Mouse (Mus musculus): ENCODE results near the gene Afap1l2. TPM values are rescaled to one million over a fixed set of nuclear protein-coding genes. Genes with fewer than 3 reads are reported as not detected.

Afap1l2 gene
- polyA plus RNA-seq, 1 experiment from 2014 or later = 3.0 TPM

DNA sequence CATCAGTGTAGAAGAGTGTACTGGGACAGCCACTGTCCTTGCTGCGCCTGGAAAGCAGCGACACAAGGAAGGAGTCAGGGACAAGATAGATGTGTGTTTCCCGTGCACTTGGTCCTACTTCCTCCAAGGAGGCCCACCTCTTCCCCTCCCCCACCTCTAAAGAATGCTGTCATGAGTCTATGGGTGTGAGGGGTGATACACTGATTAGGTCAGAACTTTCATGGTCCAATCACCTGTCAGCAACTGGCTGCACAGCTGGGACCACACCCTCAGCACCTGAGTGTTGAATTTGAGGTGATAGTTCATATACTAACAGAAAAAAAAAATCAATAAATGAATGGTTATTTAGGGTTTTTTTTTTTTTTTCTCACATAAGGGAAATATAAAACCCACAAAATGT lies 4.0 kb upstream of the Afap1l2 start:
- Histone ChIP-seq H3K4me2 (ENCODE audit: low read depth, low read length) (no peak overlapping the region), H3K9me3 (replicated peaks; ENCODE audit: control insufficient read depth, low read length) (no peaks in the 10 kb centered on the region), H3K27me3 (ENCODE audit: control insufficient read depth, insufficient read depth, low read length) (peaks cover 18% of the 10 kb centered on the region), H3K36me3 (ENCODE audit: control insufficient read depth, insufficient read depth) (no peaks in the 10 kb centered on the region), H3K4me3 (ENCODE audit: low read length) (no peak overlapping the region), H3K4me1 (ENCODE audit: control insufficient read depth, insufficient read depth, low read length) (peaks cover 5% of the 10 kb centered on the region; the same call in 1 of the 2 replicates), H3K27ac (ENCODE audit: low read length) (no peak overlapping the region), H3K9ac (ENCODE audit: low read length) (no peak overlapping the region)
- 57% methylated on average over 3 of the region's 3 CpGs for WGBS
- ATAC-seq (replicated peaks; ENCODE audit: extremely low read depth, insufficient read depth, low FRiP score) = no peak

DNA sequence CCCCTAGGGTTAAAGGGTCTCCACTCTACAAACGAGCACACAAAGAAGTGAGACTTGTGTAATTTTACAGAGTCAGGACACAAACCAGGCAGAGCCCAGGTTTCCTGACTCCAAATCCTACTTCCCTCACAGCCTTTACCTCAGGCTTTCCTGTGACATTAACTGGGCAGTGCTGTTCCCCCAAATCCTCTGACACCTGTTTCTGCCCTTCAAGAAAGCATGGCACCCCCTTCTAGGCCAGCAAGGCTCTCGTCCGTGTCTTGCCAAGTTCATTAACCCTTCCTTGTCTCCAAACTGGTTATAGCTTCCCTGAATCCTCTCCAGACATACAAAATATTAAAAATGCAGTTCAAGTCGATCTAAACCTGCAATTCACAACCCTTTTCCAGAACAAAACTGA lies 2.0 kb upstream of the Afap1l2 start:
- H3K27me3 ChIP-seq (ENCODE audit: control insufficient read depth, insufficient read depth, low read length) = peaks cover 25% of the 10 kb centered on the region
- WGBS = 53% methylated on average over 4 of the region's 4 CpGs
- no peaks in the 10 kb centered on the region for H3K4me1 ChIP-seq (ENCODE audit: control insufficient read depth, insufficient read depth, low read length)
- no peak overlapping the region for H3K4me2 ChIP-seq (ENCODE audit: low read depth, low read length)
- ATAC-seq (replicated peaks; ENCODE audit: extremely low read depth, insufficient read depth, low FRiP score) = no peak
- H3K9ac ChIP-seq (ENCODE audit: low read length) = no peak overlapping the region
- no peak overlapping the region for H3K27ac ChIP-seq (ENCODE audit: low read length)
- no peaks in the 10 kb centered on the region for H3K9me3 ChIP-seq (replicated peaks; ENCODE audit: control insufficient read depth, low read length)
- no peak overlapping the region for H3K4me3 ChIP-seq (ENCODE audit: low read length)
- no peaks in the 10 kb centered on the region for H3K36me3 ChIP-seq (ENCODE audit: control insufficient read depth, insufficient read depth)

DNA sequence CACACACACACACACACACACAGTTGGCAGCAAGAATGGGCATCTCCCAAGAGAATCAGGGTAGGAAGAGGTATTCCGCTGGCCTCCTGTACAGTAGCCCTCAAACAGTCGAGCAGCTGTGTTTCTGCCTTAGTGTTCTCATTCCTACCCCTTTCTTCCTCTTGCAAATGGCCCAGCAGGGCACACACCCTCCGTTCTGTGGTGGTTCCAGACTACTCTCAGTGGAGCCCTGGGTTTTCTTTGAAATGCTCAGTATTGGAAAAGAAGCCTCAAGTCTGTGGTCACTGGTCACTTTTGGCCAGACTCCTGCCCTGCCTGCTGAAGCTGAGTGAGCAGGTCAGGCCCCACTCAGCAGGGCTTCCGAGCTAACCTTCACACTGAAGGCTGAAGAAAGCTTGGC lies 1.6 kb upstream of the Afap1l2 start:
- H3K9ac ChIP-seq (ENCODE audit: low read length) = no peak overlapping the region
- H3K4me1 ChIP-seq (ENCODE audit: control insufficient read depth, insufficient read depth, low read length) = no peaks in the 10 kb centered on the region
- H3K9me3 ChIP-seq (replicated peaks; ENCODE audit: control insufficient read depth, low read length) = no peaks in the 10 kb centered on the region
- H3K27me3 ChIP-seq (ENCODE audit: control insufficient read depth, insufficient read depth, low read length) = peaks cover 25% of the 10 kb centered on the region
- H3K36me3 ChIP-seq (ENCODE audit: control insufficient read depth, insufficient read depth) = no peaks in the 10 kb centered on the region
- no peak overlapping the region for H3K4me3 ChIP-seq (ENCODE audit: low read length)
- no peak overlapping the region for H3K4me2 ChIP-seq (ENCODE audit: low read depth, low read length)
- WGBS = 72% methylated on average over 4 of the region's 4 CpGs
- no peak overlapping the region for H3K27ac ChIP-seq (ENCODE audit: low read length)
- no peak for ATAC-seq (replicated peaks; ENCODE audit: extremely low read depth, insufficient read depth, low FRiP score)

DNA sequence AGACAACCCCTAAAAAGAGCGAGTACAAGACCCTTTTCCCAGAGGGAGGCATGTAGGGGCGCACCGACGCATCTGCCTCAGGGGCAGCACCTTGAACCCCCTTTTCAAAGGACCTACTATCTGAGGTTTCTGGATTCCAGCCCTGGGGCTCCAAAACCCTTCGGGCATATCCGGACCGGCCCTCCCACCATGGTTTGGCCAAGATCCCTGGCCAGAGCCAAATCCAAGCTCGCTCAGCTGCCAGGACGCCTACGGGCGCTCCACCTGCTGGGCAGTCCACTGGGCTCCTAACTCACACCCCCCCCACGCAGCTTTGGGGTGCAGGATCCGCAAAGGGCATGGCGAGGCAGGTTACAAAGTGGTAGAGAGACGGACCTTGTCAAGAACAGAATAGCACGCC lies 737 bp downstream of the Afap1l2 start:
- Histone ChIP-seq H3K4me2 (ENCODE audit: low read depth, low read length) (peak overlapping the region; percentile 97), H3K4me1 (ENCODE audit: control insufficient read depth, insufficient read depth, low read length) (no peaks in the 10 kb centered on the region), H3K9me3 (replicated peaks; ENCODE audit: control insufficient read depth, low read length) (no peaks in the 10 kb centered on the region), H3K27ac (ENCODE audit: low read length) (no peak overlapping the region), H3K27me3 (ENCODE audit: control insufficient read depth, insufficient read depth, low read length) (peaks cover 25% of the 10 kb centered on the region), H3K9ac (ENCODE audit: low read length) (peak overlapping the region; percentile 70), H3K36me3 (ENCODE audit: control insufficient read depth, insufficient read depth) (no peaks in the 10 kb centered on the region), H3K4me3 (ENCODE audit: low read length) (peak overlapping the region; percentile 60)
- ATAC-seq (replicated peaks; ENCODE audit: extremely low read depth, insufficient read depth, low FRiP score) = no peak
- WGBS = 68% methylated on average over 16 of the region's 16 CpGs

DNA sequence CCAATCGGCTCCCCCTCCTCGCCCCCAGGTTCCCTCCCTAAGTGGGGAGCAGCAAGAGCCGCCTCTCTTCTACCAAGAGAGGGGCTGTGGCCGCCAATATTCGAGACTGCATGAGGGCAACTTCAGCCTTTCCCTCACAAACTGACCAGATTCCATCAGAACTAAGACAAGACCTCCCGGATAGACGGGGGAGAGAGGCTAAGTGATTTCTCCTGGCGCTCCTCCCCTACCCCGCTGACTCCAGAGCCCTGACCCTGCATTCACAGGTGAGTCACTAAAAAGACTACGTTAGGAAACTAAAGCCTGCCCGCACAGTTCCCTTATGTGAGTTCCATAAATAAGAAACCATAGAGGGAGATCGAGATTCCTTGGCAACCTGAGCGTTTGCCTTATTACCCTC lies 1.2 kb downstream of the Afap1l2 start:
- WGBS = 75% methylated on average over 13 of the region's 13 CpGs
- H3K4me3 ChIP-seq (ENCODE audit: low read length) = peak overlapping the region; percentile 60
- no peak overlapping the region for H3K27ac ChIP-seq (ENCODE audit: low read length)
- no peak for ATAC-seq (replicated peaks; ENCODE audit: extremely low read depth, insufficient read depth, low FRiP score)
- no peak overlapping the region for H3K9ac ChIP-seq (ENCODE audit: low read length)
- H3K4me2 ChIP-seq (ENCODE audit: low read depth, low read length) = 0 out of 2 replicates have a peak overlapping the region, but pooled peaks have one; percentile 97
- peaks cover 25% of the 10 kb centered on the region for H3K27me3 ChIP-seq (ENCODE audit: control insufficient read depth, insufficient read depth, low read length)
- no peaks in the 10 kb centered on the region for H3K9me3 ChIP-seq (replicated peaks; ENCODE audit: control insufficient read depth, low read length)
- H3K4me1 ChIP-seq (ENCODE audit: control insufficient read depth, insufficient read depth, low read length) = no peaks in the 10 kb centered on the region
- no peaks in the 10 kb centered on the region for H3K36me3 ChIP-seq (ENCODE audit: control insufficient read depth, insufficient read depth)

DNA sequence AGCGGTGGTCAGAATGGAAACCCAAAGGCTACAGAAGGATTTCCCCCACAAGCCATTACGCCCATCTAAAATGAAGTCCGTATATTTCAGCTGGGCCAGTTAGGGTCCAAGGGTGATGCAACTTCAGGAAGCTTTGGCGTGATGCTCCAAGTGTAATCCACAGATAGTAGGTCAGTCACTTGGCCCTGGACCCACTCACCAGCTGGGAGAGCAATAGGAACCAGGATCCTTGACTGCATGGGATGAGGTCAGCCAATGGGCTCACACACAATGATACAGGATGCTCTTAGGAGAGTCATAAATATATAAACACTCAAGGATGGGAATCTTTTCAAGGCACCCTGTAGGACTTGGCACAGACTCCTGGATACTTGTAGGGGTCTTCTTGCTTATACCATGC lies 3.0 kb downstream of the Afap1l2 start:
- H3K4me2 ChIP-seq (ENCODE audit: low read depth, low read length) = no peak overlapping the region
- H3K4me1 ChIP-seq (ENCODE audit: control insufficient read depth, insufficient read depth, low read length) = no peaks in the 10 kb centered on the region
- H3K9me3 ChIP-seq (replicated peaks; ENCODE audit: control insufficient read depth, low read length) = no peaks in the 10 kb centered on the region
- peaks cover 25% of the 10 kb centered on the region for H3K27me3 ChIP-seq (ENCODE audit: control insufficient read depth, insufficient read depth, low read length)
- no peak overlapping the region for H3K27ac ChIP-seq (ENCODE audit: low read length)
- H3K36me3 ChIP-seq (ENCODE audit: control insufficient read depth, insufficient read depth) = no peaks in the 10 kb centered on the region
- no peak overlapping the region for H3K4me3 ChIP-seq (ENCODE audit: low read length)
- no peak overlapping the region for H3K9ac ChIP-seq (ENCODE audit: low read length)
- WGBS = 88% methylated on average over 4 of the region's 4 CpGs
- ATAC-seq (replicated peaks; ENCODE audit: extremely low read depth, insufficient read depth, low FRiP score) = no peak

DNA sequence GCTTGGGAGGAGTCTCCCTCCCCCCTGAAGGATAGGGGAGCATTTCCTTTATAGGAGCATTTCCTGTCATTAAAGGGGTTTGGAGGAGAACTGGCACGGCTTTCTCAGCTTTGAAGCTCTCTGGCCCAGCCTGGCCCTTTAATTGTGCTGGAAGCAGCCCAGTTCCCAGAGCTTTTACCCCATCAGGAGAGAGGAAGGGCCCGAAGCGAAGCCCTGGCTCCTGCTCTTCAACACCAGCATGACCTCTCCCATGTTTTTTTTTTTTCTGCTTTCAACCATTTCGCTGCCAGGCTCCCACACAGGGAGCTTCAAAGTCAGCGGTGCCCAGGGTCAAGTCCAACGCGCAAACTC lies 4.6 kb downstream of the Afap1l2 start:
- ATAC-seq (replicated peaks; ENCODE audit: extremely low read depth, insufficient read depth, low FRiP score) = no peak
- no peak overlapping the region for H3K4me2 ChIP-seq (ENCODE audit: low read depth, low read length)

DNA sequence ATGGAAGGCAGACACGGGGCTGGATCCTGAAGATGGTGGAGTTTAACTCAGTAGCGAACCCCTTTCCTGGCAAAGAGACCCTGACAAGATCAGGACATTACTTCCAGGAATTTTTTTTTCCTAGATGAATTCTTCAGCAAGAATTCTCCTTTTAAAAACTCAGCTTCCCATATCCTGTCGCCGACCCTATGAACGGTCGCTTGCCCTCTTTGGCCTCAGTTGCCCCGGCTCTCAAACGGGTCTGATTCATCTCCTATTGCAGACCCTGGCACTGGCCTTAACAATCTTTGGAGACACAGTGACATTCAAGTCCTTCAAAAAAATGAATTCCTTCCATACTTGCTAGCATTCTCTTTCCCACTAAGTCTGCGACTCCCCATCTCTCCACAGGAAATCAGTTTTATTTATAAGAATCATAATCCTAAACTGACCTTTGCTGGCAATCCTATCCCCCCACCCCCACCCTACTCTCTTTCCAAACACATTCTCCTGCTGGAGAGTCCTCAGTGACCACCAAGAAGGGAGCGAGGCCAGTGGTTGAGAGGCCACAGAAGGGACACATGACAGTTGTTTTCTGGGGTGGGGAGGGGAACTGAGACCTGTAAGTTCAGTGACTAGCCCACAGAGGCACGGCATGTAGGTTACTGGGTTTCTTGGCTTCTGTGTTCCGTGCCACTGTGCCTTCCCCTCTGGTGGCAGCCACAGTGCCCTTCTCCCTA lies 5.1 kb downstream of the Afap1l2 start:
- no peak overlapping the region for H3K4me3 ChIP-seq (ENCODE audit: low read length)
- no peak overlapping the region for H3K9ac ChIP-seq (ENCODE audit: low read length)
- 75% methylated on average over 12 of the region's 12 CpGs for WGBS
- no peak overlapping the region for H3K27ac ChIP-seq (ENCODE audit: low read length)
- H3K4me1 ChIP-seq (ENCODE audit: control insufficient read depth, insufficient read depth, low read length) = no peaks in the 10 kb centered on the region
- H3K9me3 ChIP-seq (replicated peaks; ENCODE audit: control insufficient read depth, low read length) = no peaks in the 10 kb centered on the region
- no peak for ATAC-seq (replicated peaks; ENCODE audit: extremely low read depth, insufficient read depth, low FRiP score)
- peaks cover 16% of the 10 kb centered on the region for H3K27me3 ChIP-seq (ENCODE audit: control insufficient read depth, insufficient read depth, low read length)
- no peak overlapping the region for H3K4me2 ChIP-seq (ENCODE audit: low read depth, low read length)
- H3K36me3 ChIP-seq (ENCODE audit: control insufficient read depth, insufficient read depth) = no peaks in the 10 kb centered on the region

More for the DNA sequence above, 4.6 kb downstream of the Afap1l2 start:
- WGBS = 52% methylated on average over 7 of the region's 7 CpGs
- peaks cover 20% of the 10 kb centered on the region for H3K27me3 ChIP-seq (ENCODE audit: control insufficient read depth, insufficient read depth, low read length)
- no peaks in the 10 kb centered on the region for H3K4me1 ChIP-seq (ENCODE audit: control insufficient read depth, insufficient read depth, low read length)
- H3K36me3 ChIP-seq (ENCODE audit: control insufficient read depth, insufficient read depth) = no peaks in the 10 kb centered on the region
- no peak overlapping the region for H3K27ac ChIP-seq (ENCODE audit: low read length)
- H3K4me3 ChIP-seq (ENCODE audit: low read length) = no peak overlapping the region
- no peaks in the 10 kb centered on the region for H3K9me3 ChIP-seq (replicated peaks; ENCODE audit: control insufficient read depth, low read length)
- no peak overlapping the region for H3K9ac ChIP-seq (ENCODE audit: low read length)

DNA sequence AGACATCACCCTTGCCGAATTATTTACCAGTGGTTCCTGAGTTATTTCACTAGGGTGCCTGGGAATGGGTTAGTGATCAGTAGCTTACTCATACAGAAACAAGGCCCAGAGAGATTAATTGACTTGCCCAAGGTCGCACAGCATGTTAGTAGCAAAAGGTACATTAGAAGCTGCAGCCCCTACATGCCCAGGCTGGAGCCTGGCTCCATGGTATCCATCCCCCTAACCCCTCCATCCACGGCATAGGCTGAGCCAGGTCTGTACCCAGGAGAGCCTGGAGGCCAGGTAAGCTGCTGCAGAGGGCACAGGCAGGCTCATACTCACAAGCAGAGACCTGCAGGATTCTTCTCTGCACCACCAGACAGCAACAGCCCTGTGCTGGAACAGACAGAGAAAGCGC lies 6.1 kb downstream of the Afap1l2 start:
- no peak for ATAC-seq (replicated peaks; ENCODE audit: extremely low read depth, insufficient read depth, low FRiP score)
- WGBS = 89% methylated on average over 4 of the region's 4 CpGs

More for the DNA sequence above, 6.1 kb downstream of the Afap1l2 start:
- H3K9me3 ChIP-seq (replicated peaks; ENCODE audit: control insufficient read depth, low read length) = no peaks in the 10 kb centered on the region
- H3K9ac ChIP-seq (ENCODE audit: low read length) = no peak overlapping the region
- no peaks in the 10 kb centered on the region for H3K36me3 ChIP-seq (ENCODE audit: control insufficient read depth, insufficient read depth)
- H3K4me3 ChIP-seq (ENCODE audit: low read length) = no peak overlapping the region
- no peak overlapping the region for H3K27ac ChIP-seq (ENCODE audit: low read length)
- H3K4me2 ChIP-seq (ENCODE audit: low read depth, low read length) = no peak overlapping the region
- H3K27me3 ChIP-seq (ENCODE audit: control insufficient read depth, insufficient read depth, low read length) = peaks cover 6% of the 10 kb centered on the region
- H3K4me1 ChIP-seq (ENCODE audit: control insufficient read depth, insufficient read depth, low read length) = peaks cover 5% of the 10 kb centered on the region; the same call in 1 of the 2 replicates
